In the genomic region with DNA sequence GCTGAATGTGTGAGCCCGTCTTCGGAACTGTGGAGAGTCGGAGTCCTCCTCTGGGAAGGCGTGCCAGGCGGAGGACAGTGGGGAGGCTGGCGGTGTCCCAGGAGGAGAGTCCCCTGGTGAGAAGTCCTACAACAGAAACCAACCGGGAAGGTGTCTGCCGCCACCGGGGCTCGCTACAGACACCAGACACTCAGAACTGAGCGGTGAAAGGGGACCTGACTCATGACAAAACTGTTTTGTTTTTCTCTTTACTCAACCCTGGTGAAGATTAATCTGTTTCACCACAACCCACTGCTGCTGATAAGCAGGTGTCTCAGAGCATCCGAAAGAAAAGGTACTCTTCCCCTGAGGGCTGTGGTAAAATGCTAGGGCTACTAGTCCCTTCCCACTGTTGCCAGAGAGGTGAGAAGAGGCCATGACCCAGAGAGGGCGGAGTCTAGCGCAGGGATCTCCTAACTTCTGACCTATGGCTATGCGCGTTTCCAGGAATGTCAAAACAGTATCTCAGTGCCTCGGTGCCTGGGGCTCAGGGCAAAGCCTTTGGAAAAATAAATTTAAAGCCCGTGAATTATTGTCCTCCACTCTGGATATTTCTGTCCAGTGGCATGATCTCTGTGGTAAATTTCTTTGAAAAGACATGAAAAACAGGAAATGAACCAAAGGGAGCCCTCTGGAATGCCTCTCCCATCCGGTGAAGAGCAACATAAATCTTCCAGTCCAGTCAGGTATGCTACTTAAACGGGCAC, we compare ENCODE assay signal across 11 mouse cellular contexts.
DNase-seq lines count a peak whose midpoint lies in the region; ATAC-seq lines count a peak whose summit lies in the region.
"Had no signal": no experiment of that assay in that cellular context is flagged by ENCODE, and none has a peak within 500 bp of the region (broad histone marks: within the 10 kb centered on the region; RNA-seq: fewer than 3 reads in every experiment).

No protein-coding gene starts in this region.

- ATAC-seq in kidney, embryonic 14.5 days (ENCODE audit: low FRiP score, low TSS enrichment) = peak; percentile 84

- no peak overlapping the region for H3K4me3 ChIP-seq in kidney, embryonic 14.5 days (ENCODE audit: low read length)
- H3K4me3 ChIP-seq: embryonic facial prominence, embryonic 12.5 days; neural tube, embryonic 13.5 days had no signal

- no peaks in the 10 kb centered on the region for H3K9me3 ChIP-seq in kidney, embryonic 14.5 days (ENCODE audit: control insufficient read depth, low read length)
- H3K9me3 ChIP-seq: embryonic facial prominence, embryonic 12.5 days had no signal

- peak; percentile 54 for DNase-seq in T-cell, adult 2 months (ENCODE audit: low spot score)
- peak; percentile 56 to 68 for DNase-seq in adrenal gland, postnatal 36 days
- DNase-seq in thymus, adult 18-20 months = peak; percentile 12 to 40
- DNase-seq in right cerebral cortex, postnatal 10 days (ENCODE audit: low spot score in 2 of 2) = no peak
- DNase-seq in right cerebral cortex, postnatal 14 days = no peak
- DNase-seq in urinary bladder, postnatal 4 days (ENCODE audit: low spot score in 2 of 2) = no peak
- DNase-seq: heart, adult 18-20 months; lung, adult 2 months had no signal

- no peaks in the 10 kb centered on the region for H3K27me3 ChIP-seq in kidney, embryonic 14.5 days (ENCODE audit: control insufficient read depth, insufficient read depth, low read length)
- H3K27me3 ChIP-seq: embryonic facial prominence, embryonic 12.5 days; neural tube, embryonic 13.5 days had no signal

- H3K4me2 ChIP-seq in kidney, embryonic 14.5 days (replicated peaks; ENCODE audit: low read depth, low read length) = no peak overlapping the region
- H3K4me2 ChIP-seq: embryonic facial prominence, embryonic 12.5 days; neural tube, embryonic 13.5 days had no signal

- whole genome bisulfite sequencing in kidney, embryonic 14.5 days = 39% methylated on average over 20 of the region's 20 CpGs

- H3K27ac ChIP-seq in kidney, embryonic 14.5 days (ENCODE audit: low read depth, low read length) = peak overlapping the region; percentile 43; the same call in 1 of the 2 replicates
- H3K27ac ChIP-seq: embryonic facial prominence, embryonic 12.5 days; neural tube, embryonic 13.5 days had no signal

- H3K4me1 ChIP-seq in kidney, embryonic 14.5 days (ENCODE audit: control insufficient read depth, insufficient read depth, low read length) = peaks cover 11% of the 10 kb centered on the region; the same call in 1 of the 2 replicates
- H3K4me1 ChIP-seq: embryonic facial prominence, embryonic 12.5 days; neural tube, embryonic 13.5 days had no signal

- no peaks in the 10 kb centered on the region for H3K36me3 ChIP-seq in kidney, embryonic 14.5 days (ENCODE audit: control insufficient read depth, insufficient read depth, low read length)
- H3K36me3 ChIP-seq: embryonic facial prominence, embryonic 12.5 days; neural tube, embryonic 13.5 days had no signal

- H3K9ac ChIP-seq in kidney, embryonic 14.5 days (ENCODE audit: low read depth, low read length) = no peak overlapping the region
- H3K9ac ChIP-seq: embryonic facial prominence, embryonic 12.5 days; neural tube, embryonic 13.5 days had no signal

Comparison
In these comparisons a context has a peak if more than half of its experiments do, and no peak if none do; other contexts are left out.
1. DNase-seq: peak in T-cell, adult 2 months (single experiment), adrenal gland, postnatal 36 days (2 of 2) and thymus, adult 18-20 months (2 of 2); none in right cerebral cortex, postnatal 10 days (0 of 2), right cerebral cortex, postnatal 14 days (single experiment) and urinary bladder, postnatal 4 days (0 of 2).